Mouse (Mus musculus): ENCODE measurements around the gene Grid1.

Gene Grid1

DNA sequence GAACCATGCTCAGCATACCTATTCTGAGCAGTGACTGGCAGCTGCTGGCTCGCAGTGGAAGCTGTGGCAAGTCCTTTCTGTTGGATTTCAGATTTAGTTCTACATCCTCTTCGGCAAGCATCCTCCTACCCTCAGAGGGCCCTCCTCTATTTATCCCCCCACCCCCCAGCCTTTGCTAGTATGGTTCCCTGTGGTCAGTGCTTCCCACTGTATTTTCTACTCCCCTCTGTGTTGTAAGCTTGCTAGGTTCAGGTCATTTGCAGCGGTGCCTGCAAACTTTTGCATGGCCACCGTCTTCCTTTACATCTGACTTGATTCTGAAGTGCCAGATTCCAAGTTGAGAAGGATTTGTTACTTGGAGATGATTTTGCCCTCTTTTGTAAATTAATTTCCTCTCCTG, 378.5 kb downstream of the Grid1 start:
- DNase-seq (ENCODE audit: low spot score in 2 of 2): no peak

DNA sequence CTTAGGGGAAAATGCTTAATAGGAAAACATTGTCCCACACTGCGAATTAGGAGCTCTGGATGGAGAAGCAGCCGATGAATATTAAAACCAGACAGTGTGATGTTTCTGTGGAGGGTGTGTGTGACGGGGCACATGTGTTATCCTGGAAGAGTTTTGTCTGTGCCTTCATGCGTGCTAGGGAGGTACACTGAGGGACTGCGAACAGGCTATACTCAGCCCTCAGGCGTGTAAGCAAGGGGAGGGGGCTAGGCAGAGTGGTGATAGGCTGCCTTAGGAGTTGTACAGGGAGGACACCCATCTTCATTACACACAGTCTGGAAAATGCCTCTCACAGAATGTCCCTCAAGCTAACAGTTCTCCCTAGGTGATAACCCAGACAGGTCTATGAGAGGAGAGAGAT, 379.0 kb downstream of the Grid1 start:
- DNase-seq (ENCODE audit: low spot score in 2 of 2): no peak

DNA sequence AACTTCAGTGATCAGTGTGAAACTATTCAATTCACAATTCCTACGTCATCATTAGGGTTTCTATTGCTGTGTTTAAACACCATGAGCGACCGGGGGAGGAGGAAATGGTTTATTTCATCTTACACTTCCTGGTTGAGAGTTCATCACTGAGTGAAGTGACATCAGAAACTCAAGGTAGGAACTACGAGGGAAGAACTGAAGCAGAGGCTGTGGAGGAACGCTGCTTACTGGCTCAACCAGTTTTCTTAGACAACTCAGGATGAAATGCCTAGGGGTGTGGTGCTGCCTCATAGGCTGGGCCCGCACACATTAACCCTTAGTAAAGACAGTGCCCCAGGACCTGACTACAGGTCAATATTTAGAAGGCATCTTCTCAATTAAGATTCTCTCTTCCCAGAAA, 389.5 kb downstream of the Grid1 start:
- no peak for DNase-seq (ENCODE audit: low spot score in 2 of 2)

DNA sequence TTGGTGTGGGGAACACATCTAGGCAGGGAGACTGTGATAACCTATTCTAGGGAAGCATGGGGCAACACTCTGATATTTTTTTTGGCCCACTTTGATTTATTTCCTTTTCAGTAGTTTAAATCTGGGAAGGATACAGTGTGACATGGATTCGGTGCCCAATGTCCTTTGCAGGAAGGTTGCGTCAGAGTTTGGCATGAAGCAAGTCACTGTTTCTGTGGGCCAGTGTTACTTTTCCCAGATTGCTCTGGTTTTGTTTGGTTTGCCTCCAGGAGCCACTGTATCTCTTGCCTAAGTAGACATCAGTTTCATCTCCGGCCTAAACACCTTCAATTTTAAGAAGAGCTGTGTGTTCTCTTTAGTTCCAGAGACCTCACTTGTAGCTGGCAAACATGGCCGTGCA, 399.1 kb downstream of the Grid1 start:
- no peak for DNase-seq (ENCODE audit: low spot score in 2 of 2)

DNA sequence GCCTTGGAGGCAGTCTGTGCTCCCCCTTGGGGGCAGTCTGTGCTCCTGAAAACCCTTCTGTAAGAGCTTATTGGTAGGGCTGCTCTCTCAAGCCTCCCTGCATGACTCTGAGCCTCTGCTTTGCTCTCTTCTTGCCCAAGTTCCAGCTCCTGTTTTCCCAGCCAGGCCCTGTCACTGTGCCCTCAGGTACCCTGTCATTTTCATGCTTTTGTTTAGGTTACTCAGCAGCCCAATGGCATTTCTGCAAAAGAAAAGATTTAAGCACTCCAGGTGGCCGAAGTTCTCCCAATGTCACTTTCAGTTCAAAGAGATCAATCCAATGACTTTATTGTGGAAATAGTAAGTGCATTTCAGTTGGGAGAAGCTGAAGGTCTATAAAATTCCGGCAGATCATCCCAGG, 402.3 kb downstream of the Grid1 start:
- no peak for DNase-seq (ENCODE audit: low spot score in 2 of 2)

DNA sequence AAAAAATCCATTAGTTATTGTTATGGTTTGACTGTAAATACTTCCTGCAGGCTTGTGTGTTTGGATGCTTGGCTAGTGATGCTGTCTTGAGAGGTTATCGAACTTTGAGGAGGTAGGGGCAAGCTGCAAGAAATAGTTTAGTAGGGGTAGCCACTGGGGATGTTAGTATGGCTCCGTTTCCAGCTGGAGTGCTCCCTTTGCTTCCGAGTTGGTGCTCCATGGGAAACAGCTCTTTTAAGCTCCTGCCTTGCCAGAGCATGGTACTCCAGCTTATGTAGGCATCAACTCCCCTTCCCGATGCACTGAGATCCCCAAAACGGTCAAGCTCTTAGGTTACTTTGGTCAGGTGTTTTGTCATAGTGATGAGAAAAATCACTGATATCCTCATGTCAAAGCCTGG, 407.7 kb downstream of the Grid1 start:
- DNase-seq (ENCODE audit: low spot score in 2 of 2): no peak

DNA sequence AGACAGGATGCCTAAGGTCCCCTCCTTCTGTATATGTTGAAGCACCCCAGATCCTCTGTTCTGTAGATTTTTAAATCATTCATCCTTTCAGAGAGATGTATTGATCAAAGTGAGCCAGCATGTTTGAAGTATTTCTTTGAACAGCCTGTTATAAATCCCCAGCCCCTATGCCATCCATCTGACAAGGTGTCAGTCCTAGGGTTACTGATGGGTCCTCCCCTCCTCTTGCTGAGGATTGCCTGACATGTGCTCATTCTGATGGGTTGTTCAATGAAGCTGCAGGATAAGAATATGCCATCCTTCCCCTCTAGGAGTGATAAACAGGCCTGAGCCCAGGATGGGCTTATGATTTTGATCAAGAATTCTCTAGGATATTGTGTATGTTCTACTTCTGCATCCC, 411.5 kb downstream of the Grid1 start:
- no peak for DNase-seq (ENCODE audit: low spot score in 2 of 2)

DNA sequence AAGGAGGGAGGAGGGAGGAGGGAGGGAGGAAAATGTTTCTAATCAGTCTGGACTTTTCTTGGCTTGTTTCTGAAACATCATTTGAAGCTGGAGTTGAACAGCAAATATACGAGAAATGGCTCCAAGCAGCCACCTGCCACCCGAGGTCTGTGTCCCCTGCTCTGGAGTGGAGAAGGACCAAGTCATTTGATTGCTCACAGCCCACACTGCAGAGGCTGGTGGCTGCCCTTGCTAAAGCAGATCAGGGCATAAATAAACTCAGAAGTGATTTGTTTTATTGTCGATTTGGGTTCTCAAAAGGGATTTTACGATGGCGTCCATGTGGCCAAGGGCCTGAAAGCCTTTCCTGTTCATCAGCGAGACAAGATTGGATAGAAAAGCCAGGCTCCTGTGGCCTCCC, 423.0 kb downstream of the Grid1 start:
- DNase-seq (ENCODE audit: low spot score in 2 of 2): no peak

DNA sequence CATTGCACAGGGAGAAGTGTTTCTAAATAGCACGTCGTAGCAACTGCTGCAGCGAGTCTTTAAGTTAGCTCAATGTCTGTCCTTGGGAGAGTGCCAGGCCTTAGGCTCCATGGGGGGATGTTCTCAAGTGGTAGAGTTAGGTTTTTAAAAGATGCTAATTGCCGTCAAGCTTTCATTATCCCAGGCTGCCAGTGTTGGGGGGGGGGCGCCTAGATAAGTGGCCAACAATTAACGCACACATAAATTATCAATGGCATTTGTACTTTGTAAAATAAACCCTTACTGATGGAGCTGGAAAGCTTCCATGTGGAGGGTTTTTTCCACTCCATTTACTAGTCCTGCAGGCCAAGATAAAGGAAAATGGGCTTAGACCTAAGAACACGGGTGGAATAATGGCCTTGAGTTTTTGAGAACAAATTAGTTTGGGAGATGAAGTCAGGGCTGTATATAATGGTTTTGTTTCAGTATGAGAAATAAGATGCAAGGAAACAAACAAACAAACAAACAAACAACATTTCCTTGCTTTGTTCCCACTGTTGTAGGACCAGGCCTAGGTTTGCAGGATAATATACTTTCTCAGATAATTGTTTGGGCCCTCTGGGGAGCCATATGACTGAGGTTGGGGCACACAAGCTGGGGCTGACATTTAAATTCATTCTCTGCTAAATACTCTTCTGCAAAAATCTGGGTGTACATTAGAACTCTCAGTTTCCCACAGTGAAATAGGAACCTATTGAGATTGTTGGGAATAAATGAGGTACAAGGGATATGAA, 425.1 kb downstream of the Grid1 start:
- DNase-seq (ENCODE audit: low spot score in 2 of 2): no peak

DNA sequence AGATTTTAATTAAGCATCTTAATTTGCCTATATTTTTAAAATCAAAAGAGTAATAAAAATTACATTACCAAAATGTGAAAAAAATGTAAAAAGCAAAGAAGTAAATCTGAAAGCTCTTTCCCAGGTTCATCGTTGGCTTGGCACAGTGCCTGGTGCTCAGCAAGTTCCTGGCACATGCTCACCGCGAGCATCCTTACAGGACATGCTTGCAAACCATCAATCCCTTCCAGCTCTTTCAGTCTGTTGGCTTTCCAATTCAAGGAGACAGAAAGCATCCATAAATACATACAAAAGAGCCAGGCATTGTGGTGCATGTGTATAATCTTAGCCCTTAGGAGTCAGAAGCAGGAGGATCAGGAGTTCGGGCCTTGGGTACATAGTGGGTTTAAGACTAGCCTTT, 430.5 kb downstream of the Grid1 start:
- no peak for DNase-seq (ENCODE audit: low spot score in 2 of 2)

DNA sequence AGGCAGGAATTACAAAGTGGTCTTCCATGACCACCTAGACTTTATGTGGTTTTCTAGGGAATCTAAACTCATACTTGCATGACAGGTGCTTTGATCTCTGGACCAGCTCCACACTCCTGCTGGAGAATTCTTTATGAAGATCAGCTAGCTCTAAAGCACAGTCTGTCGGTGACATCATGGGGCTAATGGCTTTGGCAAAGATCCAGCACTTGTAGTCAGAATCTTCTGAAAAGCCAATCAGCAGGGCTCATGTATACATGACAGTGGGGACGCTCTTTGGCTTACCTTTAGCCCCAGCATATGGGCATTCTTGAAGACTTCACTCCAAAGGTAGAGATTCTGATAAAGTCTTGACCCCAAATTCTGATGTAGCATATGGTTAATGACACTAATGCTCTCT, 434.6 kb downstream of the Grid1 start:
- no peak for DNase-seq (ENCODE audit: low spot score in 2 of 2)

DNA sequence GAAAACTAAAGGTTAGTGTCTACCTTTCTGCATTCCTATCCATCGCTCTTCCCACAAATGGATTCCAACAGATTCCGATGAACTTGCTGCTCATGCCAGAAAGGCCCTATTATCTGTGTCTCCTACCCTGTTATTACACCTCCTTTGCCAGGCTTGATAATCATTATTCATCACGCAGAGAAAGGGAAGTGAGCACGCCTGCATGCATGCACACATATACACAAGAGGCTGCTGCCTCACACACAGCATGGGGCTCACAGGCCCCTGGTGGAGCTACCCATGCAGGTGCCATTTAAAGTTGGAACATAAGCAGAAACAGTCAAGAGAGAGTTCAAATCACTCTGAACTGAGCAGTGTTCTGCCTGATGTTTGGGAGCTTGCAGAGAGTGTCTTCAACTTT, 450.4 kb downstream of the Grid1 start:
- no peak for DNase-seq (ENCODE audit: low spot score in 2 of 2)

DNA sequence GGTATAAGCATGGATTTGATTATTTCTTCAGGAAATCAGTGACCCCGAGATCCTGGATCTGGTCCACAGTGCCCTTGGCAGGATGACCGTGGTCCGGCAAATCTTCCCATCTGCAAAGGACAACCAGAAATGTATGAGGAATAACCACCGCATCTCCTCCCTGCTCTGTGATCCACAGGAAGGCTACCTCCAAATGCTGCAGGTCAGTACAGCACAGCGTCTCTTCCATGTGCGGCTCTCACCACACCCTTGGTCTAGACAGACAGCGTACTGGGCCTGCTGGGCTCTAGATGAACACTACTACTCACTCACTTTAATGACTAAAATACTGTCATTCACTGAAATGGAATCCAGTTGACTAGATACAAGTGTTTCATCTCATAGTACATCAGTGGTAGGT, 489.3 kb downstream of the Grid1 start:
- peak in 1 of 2 experiments; percentile 39 for DNase-seq (ENCODE audit: low spot score in 2 of 2)

DNA sequence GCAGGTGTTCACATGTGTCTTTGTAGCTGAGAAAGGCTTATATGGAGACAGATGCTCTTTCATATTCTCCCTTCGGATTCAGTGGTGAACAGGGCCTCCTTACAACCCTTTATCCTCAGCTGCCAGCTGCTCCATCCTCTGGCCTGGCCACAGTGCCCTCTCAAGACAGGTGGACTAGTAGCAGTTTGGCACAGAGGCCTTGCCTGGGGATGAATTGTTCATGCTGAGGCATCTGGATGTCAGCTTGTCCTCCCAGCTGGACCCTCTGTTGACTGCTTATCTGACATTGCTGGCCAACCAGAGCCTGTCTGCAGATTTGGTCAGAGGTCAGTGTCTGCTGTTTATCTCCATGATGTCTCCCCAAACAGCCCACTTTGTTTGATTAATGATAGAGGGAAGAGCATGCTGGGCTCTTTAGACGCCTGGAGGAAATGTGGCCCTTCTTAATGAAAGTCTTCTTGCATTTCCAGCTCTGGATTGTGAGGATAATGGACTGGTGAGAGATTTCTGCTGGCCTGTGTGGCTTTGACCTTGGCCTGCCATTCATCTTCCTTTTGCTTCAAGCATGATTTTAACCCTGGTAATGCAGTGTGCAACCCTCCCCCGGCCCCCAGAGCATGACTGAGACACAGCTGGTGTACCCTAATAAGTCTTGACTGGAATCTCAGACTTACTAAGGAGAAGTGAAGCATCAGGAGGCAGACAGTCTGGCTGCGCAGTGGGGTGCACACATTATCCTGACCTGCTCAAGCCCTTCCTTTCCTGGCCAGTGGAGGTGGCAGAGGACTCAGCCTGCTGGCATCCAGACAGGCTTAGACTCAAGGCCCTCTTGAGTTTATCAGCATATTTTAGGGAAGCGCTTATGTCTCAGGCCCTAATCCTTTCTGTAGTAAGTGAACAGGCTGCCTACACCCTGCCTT, 493.7 kb downstream of the Grid1 start:
- DNase-seq (ENCODE audit: low spot score in 2 of 2): peak in 1 of 2 experiments; percentile 33

DNA sequence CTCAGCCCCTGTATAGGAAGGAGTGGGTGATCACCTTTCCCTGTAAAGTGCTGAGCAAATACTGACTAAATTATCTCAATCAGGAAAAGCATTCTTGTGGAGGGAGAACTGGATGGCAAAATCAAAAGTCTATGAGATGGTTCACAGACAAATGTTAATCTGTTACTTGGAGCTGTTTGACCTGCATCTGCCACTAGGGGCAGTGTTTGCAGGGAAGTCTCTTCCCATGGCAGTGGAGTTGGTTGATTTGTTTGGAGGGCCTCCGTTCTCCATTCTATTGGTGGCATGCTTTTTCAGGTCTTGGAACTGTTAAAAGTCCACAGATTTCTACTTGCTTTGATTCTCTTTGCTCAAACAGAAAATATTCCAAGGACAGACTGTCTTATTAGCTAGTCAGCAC, 506.4 kb downstream of the Grid1 start:
- no peak for DNase-seq (ENCODE audit: low spot score in 2 of 2)

DNA sequence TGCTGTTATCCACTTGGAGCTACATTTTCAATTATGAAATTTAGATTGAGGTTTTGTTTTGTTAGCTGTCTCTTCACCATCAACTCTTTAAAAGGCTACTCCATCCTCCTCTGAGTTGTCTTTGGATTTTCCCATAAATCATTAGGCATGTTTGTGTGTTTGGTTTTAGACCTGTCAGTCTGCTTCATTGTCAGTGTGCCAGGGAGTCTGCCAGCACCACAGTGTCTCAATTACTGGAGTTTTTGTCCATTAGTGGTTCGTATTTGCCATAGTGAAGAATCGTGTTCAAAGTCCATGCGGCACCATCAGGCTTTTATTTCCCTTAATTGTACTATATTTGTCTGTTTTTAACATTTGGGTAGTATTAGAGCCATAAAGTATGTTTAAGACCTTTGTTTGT, 516.7 kb downstream of the Grid1 start:
- DNase-seq (ENCODE audit: low spot score in 2 of 2): no peak

DNA sequence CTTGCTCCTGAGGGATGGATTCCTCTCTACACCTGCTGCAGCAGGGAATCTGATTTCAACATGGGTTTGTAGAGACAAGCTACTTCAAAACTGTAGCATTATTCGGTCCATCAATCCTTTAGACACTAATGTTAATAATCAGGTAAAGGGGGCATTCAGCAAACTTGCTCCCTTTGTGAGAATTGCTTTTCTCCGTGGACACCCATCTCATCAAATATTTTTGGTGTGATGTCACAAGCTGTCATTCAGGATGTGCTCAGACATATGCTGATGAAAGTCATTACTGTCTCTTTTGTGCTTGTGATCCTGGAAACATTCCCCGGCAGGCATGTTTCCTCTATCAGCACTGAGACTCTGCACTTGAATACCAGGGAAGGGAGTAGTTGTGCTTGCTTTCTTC, 536.1 kb downstream of the Grid1 start:
- no peak for DNase-seq (ENCODE audit: low spot score in 2 of 2)

DNA sequence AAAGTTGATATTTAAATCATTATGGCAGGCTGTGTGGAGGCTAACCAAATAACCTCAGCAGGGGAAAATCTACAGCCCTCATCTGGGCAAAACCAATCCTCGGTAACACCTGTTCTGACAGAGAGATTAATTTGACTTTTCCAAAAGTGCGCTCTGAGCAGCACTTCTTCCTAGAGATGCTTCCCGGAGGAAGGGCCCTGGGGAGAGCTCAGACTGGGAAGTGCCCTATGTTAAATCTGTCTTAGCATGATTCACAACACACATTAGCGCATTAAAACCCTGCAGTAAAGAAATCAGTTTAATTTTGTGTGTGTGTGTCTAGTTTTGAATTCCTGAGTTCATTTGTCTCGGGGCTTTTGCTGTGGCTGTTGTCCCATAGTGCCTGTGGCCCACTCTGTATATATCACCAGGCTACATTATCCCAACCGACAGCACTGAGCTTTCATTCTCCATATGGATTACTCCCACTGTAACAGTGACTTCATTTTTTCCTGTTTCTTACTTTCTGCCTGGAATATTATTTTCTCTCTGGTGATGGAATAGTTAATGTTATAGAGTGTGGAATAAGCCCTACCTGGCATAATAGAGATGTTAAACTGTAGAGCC, 536.7 kb downstream of the Grid1 start:
- DNase-seq (ENCODE audit: low spot score in 2 of 2): no peak

DNA sequence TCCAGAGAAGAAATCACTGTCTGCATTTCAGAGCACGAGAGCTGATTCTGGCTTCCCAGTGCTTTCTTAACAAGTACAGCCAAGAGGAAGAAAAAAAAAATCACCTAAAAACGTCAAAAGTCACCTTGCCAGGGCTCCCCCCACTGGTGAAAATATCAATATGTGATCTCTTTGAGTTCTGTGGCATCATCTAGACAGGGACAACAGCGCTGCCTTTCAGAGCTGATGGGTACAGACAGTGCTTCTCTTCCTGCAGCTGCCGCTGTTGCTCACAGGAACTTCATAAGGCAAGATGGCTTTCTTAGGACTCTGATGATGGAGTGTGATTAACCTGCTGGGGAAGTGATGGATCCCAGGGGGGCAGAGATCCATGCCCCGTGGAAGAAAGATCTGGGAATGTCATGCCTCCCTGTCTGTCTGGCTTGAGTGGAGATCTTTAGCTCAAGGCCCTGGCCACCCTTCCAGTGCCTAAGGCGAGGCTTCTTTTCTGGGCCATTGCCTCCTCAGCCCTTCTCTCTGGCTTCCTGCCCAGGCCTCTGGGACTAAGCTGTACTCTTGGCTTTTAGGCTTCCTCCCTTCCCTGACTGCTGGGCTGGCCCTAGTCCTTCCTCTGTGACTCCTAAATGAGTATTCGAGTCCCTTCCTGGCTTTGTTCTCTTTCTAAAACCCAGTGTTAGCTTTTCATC, 538.4 kb downstream of the Grid1 start:
- DNase-seq (ENCODE audit: low spot score in 2 of 2): no peak

DNA sequence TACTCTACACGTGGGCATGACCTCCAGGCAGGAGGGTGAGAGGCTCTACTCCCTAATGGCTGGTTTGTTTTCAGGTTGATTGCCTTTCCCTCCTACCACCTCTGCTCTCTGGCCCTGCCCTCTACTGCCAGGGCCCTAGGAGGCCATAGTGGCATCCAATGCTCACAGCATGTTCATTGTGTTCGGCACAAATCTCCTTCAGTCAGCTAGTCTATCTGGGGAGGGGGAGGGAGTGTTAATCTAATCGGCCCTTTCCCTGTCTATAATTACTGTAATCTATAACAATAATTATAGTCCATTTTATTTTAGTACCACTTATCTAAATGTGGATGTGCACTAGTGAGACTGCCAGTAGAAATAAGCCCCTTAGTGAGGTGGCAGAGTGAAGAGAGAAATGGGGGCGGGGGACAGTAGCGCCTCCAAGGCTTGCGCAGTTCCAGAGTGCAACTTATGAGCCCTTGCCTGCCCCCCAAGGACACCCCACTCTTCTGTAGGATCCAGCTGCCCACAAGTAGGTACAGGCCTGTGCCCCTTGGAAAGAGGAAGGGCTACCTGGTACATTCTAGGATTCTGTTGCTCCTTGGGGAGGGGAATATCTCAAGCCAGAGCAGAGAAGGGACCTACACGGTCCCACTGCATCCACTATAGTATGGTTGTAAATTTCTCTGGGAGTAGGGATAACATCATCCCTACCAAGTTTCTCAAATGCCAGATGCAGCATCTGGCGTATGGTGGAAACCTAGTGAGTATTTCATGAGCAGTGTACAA, 545.5 kb downstream of the Grid1 start:
- no peak for DNase-seq (ENCODE audit: low spot score in 2 of 2)

DNA sequence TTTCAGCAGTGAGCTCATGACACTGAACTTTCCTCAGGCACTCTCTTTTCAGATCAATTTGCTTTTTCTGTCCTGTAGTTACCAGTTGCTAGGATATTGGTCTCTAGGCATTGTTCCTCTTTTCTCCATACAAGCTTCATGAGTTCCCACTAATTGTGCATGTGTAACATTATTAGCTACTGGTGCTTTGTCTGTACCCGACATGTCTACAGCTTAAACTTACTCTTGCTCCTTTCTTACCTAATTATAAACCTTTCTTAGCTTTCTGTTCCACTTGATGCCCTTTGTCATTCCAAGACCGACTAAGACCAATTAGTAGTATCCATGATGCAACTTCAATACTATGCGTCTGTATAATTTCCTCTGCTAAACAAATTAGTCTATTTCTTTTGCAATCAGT, 554.5 kb downstream of the Grid1 start:
- DNase-seq (ENCODE audit: low spot score in 2 of 2): no peak

Measured in spleen, postnatal 4 days (tissue).